Mouse (Mus musculus): ENCODE measurements around the gene Myom3.

Myom3 gene

GRCm38 (mm10) chr4:135761048-135761447 is 1.5 kb downstream of the Myom3 start:
- DNase-seq (ENCODE audit: low spot score in 2 of 2) = no peak

- DNase-seq (ENCODE audit: low spot score in 2 of 2) = no peak
These were observed 2.1 kb downstream of the Myom3 start for GRCm38 (mm10) chr4:135761569-135761968.

GRCm38 (mm10) chr4:135762251-135762906 is 2.9 kb downstream of the Myom3 start:
- peak in 1 of 2 experiments; percentile 17 for DNase-seq (ENCODE audit: low spot score in 2 of 2)

GRCm38 (mm10) chr4:135764700-135765099 is 5.2 kb downstream of the Myom3 start:
- DNase-seq (ENCODE audit: low spot score in 2 of 2) = no peak

GRCm38 (mm10) chr4:135765707-135766106 is 6.2 kb downstream of the Myom3 start:
- DNase-seq (ENCODE audit: low spot score in 2 of 2) = no peak

- DNase-seq (ENCODE audit: low spot score in 2 of 2) = no peak
These were observed 7.5 kb downstream of the Myom3 start for GRCm38 (mm10) chr4:135766976-135767375.

GRCm38 (mm10) chr4:135768572-135769526 is 9.3 kb downstream of the Myom3 start:
- peak in 1 of 2 experiments; percentile 8 for DNase-seq (ENCODE audit: low spot score in 2 of 2)

GRCm38 (mm10) chr4:135770611-135771305 is 11.2 kb downstream of the Myom3 start:
- no peak for DNase-seq (ENCODE audit: low spot score in 2 of 2)

- DNase-seq (ENCODE audit: low spot score in 2 of 2) = no peak
These were observed 12.1 kb downstream of the Myom3 start for GRCm38 (mm10) chr4:135771592-135771991.

GRCm38 (mm10) chr4:135772671-135773070 is 13.2 kb downstream of the Myom3 start:
- DNase-seq (ENCODE audit: low spot score in 2 of 2) = no peak

- no peak for DNase-seq (ENCODE audit: low spot score in 2 of 2)
These were observed 15.0 kb downstream of the Myom3 start for GRCm38 (mm10) chr4:135774496-135774895.

GRCm38 (mm10) chr4:135776850-135777249 is 17.3 kb downstream of the Myom3 start:
- DNase-seq (ENCODE audit: low spot score in 2 of 2) = no peak

GRCm38 (mm10) chr4:135779661-135780060 is 20.1 kb downstream of the Myom3 start:
- no peak for DNase-seq (ENCODE audit: low spot score in 2 of 2)

GRCm38 (mm10) chr4:135780255-135780654 is 20.7 kb downstream of the Myom3 start:
- DNase-seq (ENCODE audit: low spot score in 2 of 2) = no peak

- DNase-seq (ENCODE audit: low spot score in 2 of 2) = no peak
These were observed 21.8 kb downstream of the Myom3 start for GRCm38 (mm10) chr4:135781304-135781703.

- DNase-seq (ENCODE audit: low spot score in 2 of 2) = no peak
These were observed 27.1 kb downstream of the Myom3 start for GRCm38 (mm10) chr4:135786581-135786980.

GRCm38 (mm10) chr4:135787271-135787670 is 27.8 kb downstream of the Myom3 start:
- no peak for DNase-seq (ENCODE audit: low spot score in 2 of 2)

GRCm38 (mm10) chr4:135789135-135789534 is 29.6 kb downstream of the Myom3 start:
- no peak for DNase-seq (ENCODE audit: low spot score in 2 of 2)

GRCm38 (mm10) chr4:135792821-135793220 is 33.3 kb downstream of the Myom3 start:
- no peak for DNase-seq (ENCODE audit: low spot score in 2 of 2)

GRCm38 (mm10) chr4:135797931-135798330 is 38.4 kb downstream of the Myom3 start:
- peak in 1 of 2 experiments; percentile 10 for DNase-seq (ENCODE audit: low spot score in 2 of 2)

- peak; percentile 25 to 90 for DNase-seq (ENCODE audit: low spot score in 2 of 2)
These were observed 42.0 kb downstream of the Myom3 start for GRCm38 (mm10) chr4:135801543-135801942.

GRCm38 (mm10) chr4:135803299-135803698 is 43.8 kb downstream of the Myom3 start:
- no peak for DNase-seq (ENCODE audit: low spot score in 2 of 2)
